8 mouse cellular contexts compared by ENCODE assay signal in the genomic region with DNA sequence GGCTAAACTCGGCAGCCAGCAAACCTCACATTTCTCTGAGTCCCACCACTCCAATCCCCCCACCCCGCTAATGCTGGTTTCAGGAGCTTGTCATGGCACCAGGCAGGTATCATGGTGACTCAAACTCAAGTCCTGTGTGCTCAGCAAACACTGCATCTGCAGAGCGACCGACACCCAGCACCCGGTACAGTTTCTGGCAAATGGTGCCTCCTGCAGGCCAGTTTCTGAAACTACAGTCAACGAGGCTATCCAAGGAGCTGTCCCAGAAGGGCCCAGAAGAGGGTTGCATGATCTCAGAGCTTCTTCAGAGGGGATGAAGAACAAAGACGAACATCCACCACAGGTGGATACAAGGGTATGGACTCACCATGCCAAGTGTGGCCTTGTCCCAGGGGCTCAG. TPM values are rescaled to one million over a fixed set of nuclear protein-coding genes. Genes with fewer than 3 reads are reported as not detected.
DNase-seq lines count a peak whose midpoint lies in the region; ATAC-seq and TF ChIP-seq lines count a peak whose summit lies in the region.

No protein-coding gene starts in this region.

- no peaks in the 10 kb centered on the region for H3K4me1 ChIP-seq in kidney, postnatal 0 days (replicated peaks; ENCODE audit: insufficient read depth, low read length)
- peaks cover under 1% of the 10 kb centered on the region; the same call in 1 of the 2 replicates for H3K4me1 ChIP-seq in kidney, embryonic 15.5 days

- no peaks in the 10 kb centered on the region for H3K27me3 ChIP-seq in kidney, postnatal 0 days (ENCODE audit: insufficient read depth, low read length)
- H3K27me3 ChIP-seq in kidney, embryonic 15.5 days, result no peaks in the 10 kb centered on the region

- DNase-seq in cerebellum, postnatal 14 days, result peak; percentile 34 to 57
- DNase-seq in kidney, postnatal 0 days (ENCODE audit: low spot score), result peak; percentile 25
- peak; percentile 56 for DNase-seq in 416B (ENCODE audit: low read depth)
- peak; percentile 55 to 67 for DNase-seq in adrenal gland, postnatal 36 days
- DNase-seq in lung, postnatal 4 days, result peak; percentile 41 to 66
- DNase-seq in urinary bladder, postnatal 4 days (ENCODE audit: low spot score in 2 of 2), result no peak

- H3K27ac ChIP-seq in kidney, postnatal 0 days, result no peak overlapping the region
- H3K27ac ChIP-seq in kidney, embryonic 15.5 days, result no peak overlapping the region

- 52% methylated on average over 7 of the region's 7 CpGs for WGBS in kidney, postnatal 0 days
- 67% methylated on average over 7 of the region's 7 CpGs for WGBS in kidney, embryonic 15.5 days

- no peak overlapping the region for H3K4me2 ChIP-seq in kidney, postnatal 0 days (ENCODE audit: low read length)
- H3K4me2 ChIP-seq in kidney, embryonic 15.5 days, result no peak overlapping the region

- H3K9ac ChIP-seq in kidney, postnatal 0 days (ENCODE audit: low read depth, low read length), result no peak overlapping the region
- H3K9ac ChIP-seq in kidney, embryonic 15.5 days, result no peak overlapping the region

- H3K4me3 ChIP-seq in kidney, postnatal 0 days (replicated peaks; ENCODE audit: low read depth, low read length), result no peak overlapping the region
- H3K4me3 ChIP-seq in kidney, embryonic 15.5 days (replicated peaks), result no peak overlapping the region

- H3K36me3 ChIP-seq in kidney, postnatal 0 days (ENCODE audit: insufficient read depth, low read length), result 0 out of 2 replicates have a peak, but pooled peaks cover 6% of the 10 kb centered on the region
- H3K36me3 ChIP-seq in kidney, embryonic 15.5 days, result peaks cover 23% of the 10 kb centered on the region

- ATAC-seq in cerebellum, adult (ENCODE audit: insufficient number of reproducible peaks, low FRiP score, low TSS enrichment), result no peak
- ATAC-seq in kidney, postnatal 0 days (replicated peaks; ENCODE audit: low FRiP score, low read depth), result no peak
- ATAC-seq in kidney, embryonic 15.5 days (replicated peaks; ENCODE audit: low FRiP score), result no peak

- TF ChIP-seq CTCF in kidney, postnatal 0 days (IDR thresholded peaks at IDR 0.05; ENCODE audit: low read depth), result peak; percentile 57

- no peaks in the 10 kb centered on the region for H3K9me3 ChIP-seq in kidney, postnatal 0 days (replicated peaks; ENCODE audit: low read length)
- no peaks in the 10 kb centered on the region for H3K9me3 ChIP-seq in kidney, embryonic 15.5 days (replicated peaks)

RNA-seq across cellular contexts. Expression of gene Sh2b2, which starts 4.6 kb away (rescaled TPM):
- 3.1 and 4.1 TPM in 2 replicates for polyA plus RNA-seq in kidney, postnatal 0 days (2015; fragmentation: Nextera tagmentation; extraction: Ambion mirVana)
- 5.0 and 5.2 TPM in 2 replicates for polyA plus RNA-seq in kidney, embryonic 15.5 days (2015; fragmentation: Nextera tagmentation; extraction: Ambion mirVana)
- 10 to 100 TPM; 19.7 to 21.0 TPM for total RNA-seq in adrenal gland, postnatal 36 days (2021)

RNA-seq across cellular contexts. Expression of gene Prkrip1, which starts 52.2 kb away (rescaled TPM):
- polyA plus RNA-seq in kidney, postnatal 0 days (2015; fragmentation: Nextera tagmentation; extraction: Ambion mirVana), result 44.2 and 46.6 TPM in 2 replicates
- 50.8 and 51.3 TPM in 2 replicates for polyA plus RNA-seq in kidney, embryonic 15.5 days (2015; fragmentation: Nextera tagmentation; extraction: Ambion mirVana)
- 10 to 100 TPM; 36.2 to 46.0 TPM for total RNA-seq in adrenal gland, postnatal 36 days (2021)

Comparison
In these comparisons a context has a peak if more than half of its experiments do, and no peak if none do; other contexts are left out.
1. DNase-seq: peak in cerebellum, postnatal 14 days (2 of 2), kidney, postnatal 0 days (single experiment), 416B (single experiment), adrenal gland, postnatal 36 days (2 of 2) and lung, postnatal 4 days (2 of 2); none in urinary bladder, postnatal 4 days (0 of 2).